Mouse (Mus musculus) midbrain, embryonic 12.5 days (tissue): ENCODE data around the gene Slc17a2. TPM values are rescaled to one million over a fixed set of nuclear protein-coding genes. Genes with fewer than 3 reads are reported as not detected.

Experiments
- ATAC-seq: fragments of 200-750 bp; cut with Nextera tagmentation; 2 replicates; pipeline ENCODE4 v1.8.0; 2017; ENCODE audit warnings: low read depth, moderate TSS enrichment, moderate library complexity; ENCODE audit not compliant: low FRiP score
- H3K27ac ChIP-seq: fragments of 300-500 bp; sonication (generic); replicated peaks from 2 replicates; pipeline ENCODE4 v1.5.1; 2016; ENCODE audit warnings: mild to moderate bottlenecking
- H3K27me3 ChIP-seq: fragments of 300-500 bp; sonication (generic); 2 replicates; pipeline ENCODE4 v1.6.1; 2016; ENCODE audit warnings: mild to moderate bottlenecking
- H3K36me3 ChIP-seq: fragments of 300-500 bp; sonication (generic); 2 replicates; pipeline ENCODE4 v1.6.1; 2016
- H3K4me1 ChIP-seq: fragments of 300-500 bp; sonication (generic); 2 replicates; pipeline ENCODE4 v1.6.1; 2016
- H3K4me2 ChIP-seq: fragments of 300-500 bp; sonication (generic); replicated peaks from 2 replicates; pipeline ENCODE4 v1.6.1; 2016; ENCODE audit warnings: mild to moderate bottlenecking, moderate library complexity
- H3K4me3 ChIP-seq: fragments of 300-500 bp; sonication (generic); 2 replicates; pipeline ENCODE4 v1.5.1; 2016; ENCODE audit warnings: mild to moderate bottlenecking
- H3K9ac ChIP-seq: fragments of 300-500 bp; sonication (generic); replicated peaks from 2 replicates; pipeline ENCODE4 v1.6.1; 2016; ENCODE audit warnings: mild to moderate bottlenecking, moderate library complexity
- H3K9me3 ChIP-seq: fragments of 300-500 bp; sonication (generic); 2 replicates; pipeline ENCODE4 v1.6.1; 2016; ENCODE audit warnings: mild to moderate bottlenecking
- WGBS: fragments of 180-500 bp; shearing (Covaris S2); methylation state at CpG from one replicate; pipeline ENCODE4 v1.1.7; 2016; 5-methylcytosine and 5-hydroxymethylcytosine counted together
- polyA plus RNA-seq: library from polyadenylated mRNA; unstranded; fragments of >200 nt; fragmentation: Nextera tagmentation; extraction: Ambion mirVana; gene quantifications from 2 replicates; pipeline ENCODE4 v1.2.1, GENCODE M21; 2016

The Slc17a2 gene
- polyA plus RNA-seq, 1 experiment from 2014 or later, result not detected

GRCm38 (mm10) chr13:23867000-23867399 is 60.2 kb downstream of the Slc17a2 start:
- H3K4me3 ChIP-seq, result no peak overlapping the region
- no peaks in the 10 kb centered on the region for H3K4me1 ChIP-seq
- no peaks in the 10 kb centered on the region for H3K9me3 ChIP-seq
- WGBS, result 92% methylated on average over 6 of the region's 6 CpGs
- no peak overlapping the region for H3K4me2 ChIP-seq
- no peak overlapping the region for H3K9ac ChIP-seq
- no peak for ATAC-seq
- H3K27me3 ChIP-seq, result no peaks in the 10 kb centered on the region
- no peak overlapping the region for H3K27ac ChIP-seq
- no peaks in the 10 kb centered on the region for H3K36me3 ChIP-seq

GRCm38 (mm10) chr13:23867405-23867804 is 60.6 kb downstream of the Slc17a2 start, which contains the start of gene Slc17a1:
TSS of gene Slc17a1 (plus strand) at chr13:23867750.
- no peaks in the 10 kb centered on the region for H3K27me3 ChIP-seq
- ATAC-seq, result no peak
- WGBS, result 90% methylated on average over 7 of the region's 7 CpGs

GRCm38 (mm10) chr13:23868790-23869533 is 62.2 kb downstream of the Slc17a2 start:
- Histone ChIP-seq H3K9ac (no peak overlapping the region), H3K4me1 (no peaks in the 10 kb centered on the region), H3K9me3 (no peaks in the 10 kb centered on the region), H3K27ac (no peak overlapping the region), H3K36me3 (no peaks in the 10 kb centered on the region), H3K27me3 (no peaks in the 10 kb centered on the region), H3K4me3 (no peak overlapping the region), H3K4me2 (no peak overlapping the region)
- no peak for ATAC-seq
- WGBS, result 87% methylated on average over 8 of the region's 8 CpGs

More at GRCm38 (mm10) chr13:23867405-23867804, 60.6 kb downstream of the Slc17a2 start, which contains the start of gene Slc17a1:
- Histone ChIP-seq H3K27ac (no peak within 1 kb of the TSS), H3K36me3 (no peaks in the 10 kb centered on the region), H3K4me3 (no peak within 1 kb of the TSS), H3K9ac (no peak within 1 kb of the TSS), H3K9me3 (no peaks in the 10 kb centered on the region), H3K4me1 (no peaks in the 10 kb centered on the region), H3K4me2 (no peak within 1 kb of the TSS)

- H3K27me3 ChIP-seq, result no peaks in the 10 kb centered on the region
- H3K4me2 ChIP-seq, result no peak overlapping the region
- H3K9ac ChIP-seq, result no peak overlapping the region
- no peak for ATAC-seq
- no peak overlapping the region for H3K27ac ChIP-seq
- WGBS, result 84% methylated on average over 3 of the region's 3 CpGs
- H3K4me1 ChIP-seq, result no peaks in the 10 kb centered on the region
- no peaks in the 10 kb centered on the region for H3K9me3 ChIP-seq
- H3K36me3 ChIP-seq, result no peaks in the 10 kb centered on the region
- H3K4me3 ChIP-seq, result no peak overlapping the region
These were observed 63.2 kb downstream of the Slc17a2 start for GRCm38 (mm10) chr13:23869996-23870395.

- H3K4me2 ChIP-seq, result no peak overlapping the region
- no peaks in the 10 kb centered on the region for H3K4me1 ChIP-seq
- H3K27ac ChIP-seq, result no peak overlapping the region
- H3K9me3 ChIP-seq, result no peaks in the 10 kb centered on the region
- H3K9ac ChIP-seq, result no peak overlapping the region
- ATAC-seq, result no peak
- H3K4me3 ChIP-seq, result no peak overlapping the region
- H3K27me3 ChIP-seq, result no peaks in the 10 kb centered on the region
- no peaks in the 10 kb centered on the region for H3K36me3 ChIP-seq
- 88% methylated on average over 5 of the region's 5 CpGs for WGBS
These were observed 66.3 kb downstream of the Slc17a2 start for GRCm38 (mm10) chr13:23873141-23873540.

Other genes with a start within 250 kb of the Slc17a2 start
- 6.5 and 7.0 TPM in 2 replicates for gene Hist1h3e, start 244.6 kb upstream of the Slc17a2 start, polyA plus RNA-seq
- 95.2 and 113 TPM in 2 replicates for gene Hist1h2ae, start 235.8 kb upstream of the Slc17a2 start, polyA plus RNA-seq
- gene Hist1h2bg, start 235.6 kb upstream of the Slc17a2 start, polyA plus RNA-seq, result 13.0 and 13.8 TPM in 2 replicates
- 4.5 and 5.1 TPM in 2 replicates for gene Hist1h2bf, start 232.8 kb upstream of the Slc17a2 start, polyA plus RNA-seq
- 1.8 and 2.5 TPM in 2 replicates for gene Hist1h2ad, start 232.6 kb upstream of the Slc17a2 start, polyA plus RNA-seq
- 4.6 and 5.4 TPM in 2 replicates for gene Hist1h3d, start 231.2 kb upstream of the Slc17a2 start, polyA plus RNA-seq
- gene Hist1h4d, start 225.4 kb upstream of the Slc17a2 start, polyA plus RNA-seq, result 109 and 113 TPM in 2 replicates
- gene Hist1h2be, start 185.9 kb upstream of the Slc17a2 start, polyA plus RNA-seq, result 2.5 and 2.9 TPM in 2 replicates
- 24.2 and 27.0 TPM in 2 replicates for gene Hist1h1e, start 184.4 kb upstream of the Slc17a2 start, polyA plus RNA-seq
- 1.1 TPM in 2 replicates for gene Hist1h2ac, start 123.0 kb upstream of the Slc17a2 start, polyA plus RNA-seq
- 28.7 and 29.9 TPM in 2 replicates for gene Hist1h2bc, start 122.8 kb upstream of the Slc17a2 start, polyA plus RNA-seq
- not detected in 2 replicates for gene Hist1h1t, start 111.2 kb upstream of the Slc17a2 start, polyA plus RNA-seq
- 5.8 and 6.8 TPM in 2 replicates for gene Hist1h4c, start 108.5 kb upstream of the Slc17a2 start, polyA plus RNA-seq
- gene Hfe, start 96.1 kb upstream of the Slc17a2 start, polyA plus RNA-seq, result 3.1 and 3.3 TPM in 2 replicates
- 13.6 and 14.0 TPM in 2 replicates for gene Hist1h1c, start 68.2 kb upstream of the Slc17a2 start, polyA plus RNA-seq
- 7.9 and 9.3 TPM in 2 replicates for gene Hist1h3c, start 61.4 kb upstream of the Slc17a2 start, polyA plus RNA-seq
- gene Hist1h2bb, start 60.3 kb upstream of the Slc17a2 start, polyA plus RNA-seq, result 2.5 and 4.5 TPM in 2 replicates
- 53.0 and 53.2 TPM in 2 replicates for gene Hist1h2ab, start 55.9 kb upstream of the Slc17a2 start, polyA plus RNA-seq
- gene Hist1h3b, start 54.7 kb upstream of the Slc17a2 start, polyA plus RNA-seq, result 14.7 and 16.1 TPM in 2 replicates
- gene Hist1h4b, start 50.0 kb upstream of the Slc17a2 start, polyA plus RNA-seq, result 5.0 and 8.0 TPM in 2 replicates
- 0.41 and 1.3 TPM in 2 replicates for gene Hist1h4a, start 45.8 kb upstream of the Slc17a2 start, polyA plus RNA-seq
- gene Hist1h3a, start 44.6 kb upstream of the Slc17a2 start, polyA plus RNA-seq, result 4.6 and 5.1 TPM in 2 replicates
- gene Hist1h1a, start 43.3 kb upstream of the Slc17a2 start, polyA plus RNA-seq, result 2.3 and 3.6 TPM in 2 replicates
- not detected in 2 replicates for gene Trim38, start 37.1 kb upstream of the Slc17a2 start, polyA plus RNA-seq
- gene Slc17a3, start 32.4 kb downstream of the Slc17a2 start, polyA plus RNA-seq, result not detected in 2 replicates
- not detected in 2 replicates for gene Slc17a1, start 60.8 kb downstream of the Slc17a2 start, polyA plus RNA-seq
- not detected in 2 replicates for gene Slc17a4, start 108.0 kb downstream of the Slc17a2 start, polyA plus RNA-seq
- not detected in 2 replicates for gene Hist1h2ba, start 127.2 kb downstream of the Slc17a2 start, polyA plus RNA-seq
- not detected in 2 replicates for gene Hist1h2aa, start 127.5 kb downstream of the Slc17a2 start, polyA plus RNA-seq
- gene Scgn, start 184.2 kb downstream of the Slc17a2 start, polyA plus RNA-seq, result 0.37 and 0.38 TPM in 2 replicates